Mouse (Mus musculus): ENCODE measurements at regions not wholly inside any gene's neighbourhood (a gene's known extent, or its start where the extent isn't known, plus 50 kb on each side); places are given as distances from the start of the nearest gene placed in this dataset.

DNA sequence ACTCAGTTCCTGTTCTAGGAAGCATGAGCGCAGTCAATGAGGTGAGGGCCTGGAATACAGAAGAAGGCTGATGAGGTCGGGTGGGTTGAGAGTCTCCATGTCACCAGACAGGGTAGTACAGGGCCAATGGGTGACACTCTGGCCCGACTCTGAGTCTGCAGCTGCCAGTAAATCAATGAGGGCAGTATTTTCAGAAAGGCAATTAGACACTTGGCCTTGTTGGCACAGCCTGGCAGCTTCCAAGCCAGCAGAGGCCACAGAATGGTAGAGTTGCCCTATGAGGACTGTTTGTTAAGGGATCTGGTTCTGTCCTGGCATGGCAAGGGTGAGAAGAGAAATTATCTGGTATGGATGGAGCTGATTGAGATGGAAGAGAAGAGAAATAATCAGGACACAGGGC, 170.7 kb upstream of the Dynlrb2 start:
- TF ChIP-seq EP300 (IDR thresholded peaks at IDR 0.05; ENCODE audit: low read depth), result no peak
- TF ChIP-seq CTCF (IDR thresholded peaks at IDR 0.05; ENCODE audit: low read depth), result no peak
